Mouse (Mus musculus) heart, postnatal 0 days (tissue): ENCODE results near the gene Gas2l2.

Source experiments
- CTCF ChIP-seq: IDR thresholded peaks from 2 replicates; pipeline ENCODE4 v1.5.1; 2016; ENCODE audit warnings: antibody characterized with exemption, control low read depth, low read depth
- EP300 ChIP-seq: IDR thresholded peaks from 2 replicates; pipeline ENCODE4 v1.6.1; 2016; ENCODE audit warnings: antibody characterized with exemption, low read depth

GRCm38 (mm10) chr11:83455608-83456007 is 26.4 kb upstream of the Gas2l2 start:
- TF ChIP-seq EP300 = no peak
- no peak for TF ChIP-seq CTCF
